Mouse (Mus musculus): ENCODE measurements around the gene Cyb5d2.
"Not testable (repeated sequence)": the region's sequence is repeated elsewhere in the genome, so short reads cannot be mapped to it uniquely, and the experiment has no call there.

Gene Cyb5d2

DNA sequence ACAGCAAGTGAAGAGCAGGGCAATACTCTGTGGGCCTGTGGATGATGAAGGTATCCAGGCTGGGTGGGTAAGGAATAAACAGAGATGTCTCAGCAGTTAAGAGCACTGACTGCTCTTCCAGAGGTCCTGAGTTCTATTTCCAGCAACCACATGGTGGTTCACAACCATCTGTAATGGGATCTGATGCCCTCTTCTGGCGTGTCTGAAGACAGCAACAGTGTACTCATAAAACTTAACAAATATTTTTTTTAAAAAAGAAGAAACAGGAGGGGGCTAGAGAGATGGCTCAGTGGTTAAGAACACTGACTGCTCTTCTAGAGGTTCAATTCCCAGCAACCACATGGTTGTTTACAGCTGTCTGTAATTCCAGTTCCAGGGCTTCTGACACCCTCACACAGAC is 23.3 kb downstream of the Cyb5d2 start:
- DNase-seq (ENCODE audit: low spot score in 2 of 2) = not testable (repeated sequence)

DNA sequence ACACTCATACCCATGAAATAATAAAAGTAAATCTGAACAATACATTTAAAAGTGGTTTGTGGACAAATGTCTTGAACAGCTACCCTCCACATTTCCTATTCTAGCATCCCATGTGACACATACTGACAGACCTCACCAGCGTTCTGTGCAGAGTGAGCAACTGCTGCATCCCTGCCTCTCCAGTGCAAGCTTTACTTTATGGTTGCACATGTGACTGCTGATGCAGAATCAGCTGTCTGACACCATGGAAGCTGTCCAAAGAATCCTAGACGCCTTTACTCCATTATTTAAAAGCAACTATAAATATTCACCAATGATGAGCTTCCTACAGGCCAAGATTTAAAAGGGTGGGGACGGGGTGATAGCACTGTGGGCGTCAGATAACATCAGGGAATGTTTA is 24.5 kb downstream of the Cyb5d2 start:
- no peak for DNase-seq (ENCODE audit: low spot score in 2 of 2)

DNA sequence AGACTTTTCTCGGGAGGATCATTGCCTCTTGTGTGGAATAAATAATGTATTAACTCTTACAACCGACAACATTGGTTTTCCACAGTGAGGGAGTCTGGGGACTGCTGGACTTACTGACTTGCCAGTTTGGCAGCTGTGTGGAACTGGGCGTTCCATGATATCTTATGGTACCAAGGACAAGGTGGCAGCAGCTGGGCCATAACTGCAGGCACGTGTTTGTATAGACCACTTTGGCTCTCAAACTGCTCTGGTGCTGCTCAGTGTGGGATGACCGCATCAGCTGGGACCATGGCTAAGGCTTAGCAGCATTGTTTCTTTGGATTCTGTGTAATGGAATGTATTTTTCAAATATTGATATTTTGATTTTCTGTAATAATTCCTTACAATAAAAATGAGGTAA is 25.1 kb downstream of the Cyb5d2 start:
- DNase-seq (ENCODE audit: low spot score in 2 of 2) = no peak

DNA sequence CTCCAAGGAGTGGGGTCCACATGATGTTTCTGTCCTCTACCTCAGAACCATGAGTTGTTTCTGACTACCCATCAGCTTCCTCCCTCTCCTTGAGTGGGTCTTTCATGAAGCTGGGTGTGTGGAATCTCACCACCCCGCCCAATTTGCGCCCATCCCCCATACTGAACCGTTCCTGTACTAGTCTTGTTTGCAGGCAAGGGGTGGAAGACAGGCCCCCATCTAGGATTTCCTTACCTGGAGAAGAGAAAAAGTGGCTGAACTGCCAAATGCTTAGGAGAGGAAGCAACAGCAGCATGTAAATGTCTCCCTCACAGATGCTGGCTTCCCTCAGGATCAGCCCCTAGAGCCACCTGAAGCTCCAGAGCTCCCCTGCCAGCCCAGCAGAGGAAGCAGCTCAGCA is 25.6 kb downstream of the Cyb5d2 start:
- no peak for DNase-seq (ENCODE audit: low spot score in 2 of 2)

DNA sequence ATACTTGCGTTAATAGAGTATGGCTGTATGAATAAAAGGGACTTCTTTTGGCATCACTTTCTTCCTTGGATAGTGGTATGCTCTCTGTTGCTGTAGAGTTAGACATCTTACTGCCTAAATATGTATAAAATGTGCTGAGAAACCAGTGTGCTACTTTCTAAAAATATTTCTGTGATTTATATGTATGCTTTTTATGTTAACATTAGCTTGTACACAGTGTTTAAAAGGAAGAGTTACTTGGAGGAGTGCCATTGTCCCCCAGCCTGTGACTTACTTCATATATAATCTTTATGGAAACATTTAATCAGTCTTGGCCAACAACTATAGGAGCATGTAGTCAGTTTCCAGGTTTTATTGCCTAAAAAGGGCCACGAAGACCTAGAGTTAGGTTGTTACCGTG is 26.9 kb downstream of the Cyb5d2 start:
- DNase-seq (ENCODE audit: low spot score in 2 of 2) = no peak

DNA sequence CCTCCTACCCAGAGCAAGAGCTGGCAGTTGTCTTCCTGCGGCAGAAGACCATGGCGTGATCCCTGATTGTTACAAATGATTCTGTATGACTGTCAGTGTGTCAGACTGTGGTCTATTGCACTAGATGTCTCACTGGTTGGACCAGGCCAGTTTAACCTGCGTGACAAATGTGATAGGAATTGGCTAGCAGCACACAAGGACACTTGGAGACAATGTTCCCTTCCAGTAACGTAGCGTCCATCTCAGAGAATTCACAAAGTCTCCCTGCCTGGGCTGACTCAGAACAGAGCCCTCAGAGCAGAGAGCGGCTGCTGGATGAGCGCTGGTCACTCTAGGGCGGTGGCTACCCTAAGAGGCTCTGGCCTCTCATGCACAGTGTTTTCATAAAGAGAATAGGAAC is 28.2 kb downstream of the Cyb5d2 start:
- DNase-seq (ENCODE audit: low spot score in 2 of 2) = no peak

DNA sequence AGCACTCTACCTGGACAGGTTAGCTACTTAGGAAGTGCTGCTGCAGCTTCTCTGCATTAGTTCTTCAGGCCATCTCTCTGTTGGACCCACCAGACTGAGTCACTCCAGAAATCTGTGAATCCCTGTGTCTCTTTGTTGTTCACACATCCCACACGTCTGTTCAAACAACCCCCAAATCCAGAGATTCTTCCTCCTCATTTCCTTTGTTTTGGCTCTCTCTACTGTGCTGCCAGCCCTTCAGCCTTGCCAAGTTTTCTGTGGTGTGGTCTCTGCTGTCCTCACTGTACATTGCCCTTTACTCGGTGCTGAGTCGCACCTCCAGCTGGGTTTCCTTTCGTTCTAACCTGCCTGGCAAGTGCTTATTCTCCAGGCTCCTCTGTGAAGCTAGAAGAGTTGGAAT is 31.7 kb downstream of the Cyb5d2 start:
- DNase-seq (ENCODE audit: low spot score in 2 of 2) = no peak

DNA sequence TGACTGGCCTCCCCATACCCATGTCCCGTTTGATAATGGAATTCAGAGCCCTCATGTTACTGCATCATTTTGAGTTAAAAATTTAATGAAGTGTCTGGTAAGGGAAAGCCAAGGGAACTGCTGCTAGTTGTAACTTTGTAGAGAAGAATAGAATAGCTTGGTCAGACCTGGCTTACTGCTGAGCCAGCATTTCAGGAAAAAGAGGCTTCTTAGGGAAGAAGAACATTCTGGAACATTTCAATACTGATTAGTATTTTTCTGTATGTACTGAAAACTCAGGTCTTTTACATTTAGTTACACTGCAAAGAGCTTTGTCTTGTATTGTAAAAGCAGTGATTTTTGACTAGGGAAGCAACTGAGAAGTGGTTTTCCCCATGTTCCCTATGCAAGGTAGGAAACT is 35.2 kb downstream of the Cyb5d2 start:
- DNase-seq (ENCODE audit: low spot score in 2 of 2) = no peak

DNA sequence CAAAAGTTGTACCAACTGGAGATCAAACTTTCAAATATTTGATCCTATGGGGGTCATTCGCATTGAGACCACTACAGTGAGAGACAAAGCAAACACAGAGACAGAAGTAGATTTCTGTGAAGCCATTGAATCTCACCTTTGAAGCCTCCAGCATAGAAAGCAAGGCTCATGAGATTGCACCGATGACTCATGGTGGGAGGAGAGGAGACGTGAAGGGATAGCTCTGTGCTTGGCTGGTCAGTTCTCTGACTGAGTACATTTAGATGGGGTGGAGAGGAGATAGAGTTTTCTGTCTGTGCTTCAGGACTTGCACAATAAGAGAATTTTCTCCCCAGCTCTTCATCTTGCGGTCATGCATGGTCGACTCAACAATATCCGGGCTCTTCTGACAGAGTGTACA is 36.4 kb downstream of the Cyb5d2 start:
- DNase-seq (ENCODE audit: low spot score in 2 of 2) = no peak

DNA sequence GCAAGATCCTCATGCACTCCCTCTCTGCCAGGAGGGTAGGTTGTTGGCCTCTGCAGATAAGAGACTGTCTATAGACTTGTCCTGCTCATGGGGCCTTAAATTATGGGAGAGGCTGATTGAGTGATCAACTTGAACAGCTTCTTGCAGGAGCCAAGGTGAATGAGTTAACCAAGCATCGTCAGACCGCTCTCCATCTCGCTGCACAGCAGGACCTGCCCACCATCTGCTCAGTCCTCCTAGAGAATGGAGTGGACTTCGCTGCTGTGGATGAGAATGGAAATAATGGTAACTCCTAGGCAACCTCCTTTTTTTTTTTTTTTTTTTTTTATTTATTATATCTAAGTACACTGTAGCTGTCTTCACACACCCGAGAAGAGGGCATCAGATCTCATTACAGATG is 37.6 kb downstream of the Cyb5d2 start:
- no peak for DNase-seq (ENCODE audit: low spot score in 2 of 2)

DNA sequence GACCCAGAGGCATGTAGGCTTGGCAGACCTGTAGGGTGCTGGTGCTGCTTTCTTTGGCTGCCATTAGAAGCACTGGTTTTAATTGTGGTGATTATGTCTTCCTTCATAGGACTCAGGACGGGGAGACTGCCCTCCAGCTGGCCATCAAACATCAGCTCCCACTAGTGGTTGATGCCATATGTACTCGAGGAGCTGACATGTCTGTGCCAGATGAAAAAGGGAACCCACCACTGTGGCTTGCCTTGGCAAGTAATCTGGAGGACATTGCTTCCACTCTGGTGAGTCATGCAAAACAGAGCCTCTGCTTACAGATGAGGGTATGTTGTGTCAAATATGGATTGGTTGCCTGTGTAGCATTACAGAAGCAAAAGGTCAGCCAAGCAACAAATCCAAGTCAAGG is 44.0 kb downstream of the Cyb5d2 start:
- no peak for DNase-seq (ENCODE audit: low spot score in 2 of 2)

DNA sequence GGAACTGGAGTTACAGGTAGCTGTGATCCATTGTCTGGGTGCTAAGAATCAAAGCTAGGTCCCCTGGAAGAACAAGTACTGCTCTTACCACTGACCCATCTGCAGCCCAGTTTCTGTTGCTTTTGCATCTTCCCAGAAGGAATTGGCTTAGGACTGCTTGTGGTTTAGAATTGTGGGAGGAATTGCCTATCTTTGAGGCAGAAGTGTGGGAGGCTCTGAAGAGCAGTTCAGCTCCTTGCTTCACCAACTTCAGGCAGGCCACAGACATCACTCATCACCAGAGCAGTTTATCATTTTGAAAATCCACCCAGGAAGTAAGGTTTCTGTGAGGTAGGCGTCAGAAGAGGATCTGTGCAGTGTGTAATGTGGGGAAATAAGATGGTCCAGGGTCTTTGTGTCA is 56.9 kb downstream of the Cyb5d2 start:
- DNase-seq (ENCODE audit: low spot score in 2 of 2) = no peak

DNA sequence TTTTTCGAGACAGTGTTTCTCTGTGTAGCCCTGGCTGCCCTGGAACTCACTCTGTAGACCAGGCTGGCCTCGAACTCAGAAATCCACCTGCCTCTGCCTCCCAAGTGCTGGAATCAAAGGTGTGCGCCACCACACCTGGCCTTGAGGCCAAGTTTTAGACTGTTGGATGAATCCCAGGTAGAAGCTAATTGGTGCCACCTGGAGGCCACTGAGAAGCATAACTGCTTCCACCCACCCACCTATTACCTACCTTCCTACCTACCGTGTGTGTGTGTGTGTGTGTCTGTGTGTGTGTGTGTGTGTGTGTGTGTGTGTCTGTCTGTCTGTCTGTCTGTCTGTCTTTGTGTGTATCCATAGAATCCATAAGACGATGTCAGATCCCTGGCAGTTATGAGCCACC is 58.4 kb downstream of the Cyb5d2 start:
- DNase-seq (ENCODE audit: low spot score in 2 of 2) = not testable (repeated sequence)

DNA sequence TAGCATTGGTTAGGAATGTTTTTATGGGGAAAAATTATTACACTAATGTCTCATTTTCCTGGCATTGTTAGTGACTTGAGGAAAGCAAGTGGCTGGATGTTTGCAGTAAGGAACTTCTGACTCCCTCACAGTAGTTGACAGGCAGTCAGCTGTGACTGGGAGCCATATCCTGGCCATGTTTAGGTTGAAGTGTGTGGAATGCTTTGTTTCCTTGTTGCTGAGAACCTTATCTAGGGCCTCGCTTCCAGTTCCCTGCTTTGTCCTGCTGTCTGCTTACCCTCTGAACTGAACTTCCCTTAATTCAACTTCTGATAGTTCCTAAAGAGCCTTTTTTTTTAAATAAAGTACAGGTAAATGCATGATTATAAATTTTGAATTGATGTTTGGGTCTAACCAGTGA is 59.6 kb downstream of the Cyb5d2 start:
- DNase-seq (ENCODE audit: low spot score in 2 of 2) = no peak

DNA sequence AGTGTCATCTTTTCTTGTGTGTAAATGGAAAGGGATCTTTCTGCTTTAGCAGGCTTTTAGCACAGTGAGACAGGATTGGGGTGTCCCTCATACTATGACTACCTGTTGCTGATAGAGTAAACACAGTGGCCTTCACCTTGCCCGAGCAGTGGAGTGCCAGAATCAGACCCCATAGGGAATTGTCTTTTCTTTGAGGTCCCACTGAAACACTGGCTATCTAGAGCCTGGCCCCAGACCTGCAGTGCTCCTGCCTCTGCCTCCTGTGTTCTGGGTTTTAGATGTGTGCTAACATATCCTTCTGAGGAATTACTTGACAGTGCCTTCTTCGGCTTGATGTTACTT is 60.5 kb downstream of the Cyb5d2 start:
- no peak for DNase-seq (ENCODE audit: low spot score in 2 of 2)

DNA sequence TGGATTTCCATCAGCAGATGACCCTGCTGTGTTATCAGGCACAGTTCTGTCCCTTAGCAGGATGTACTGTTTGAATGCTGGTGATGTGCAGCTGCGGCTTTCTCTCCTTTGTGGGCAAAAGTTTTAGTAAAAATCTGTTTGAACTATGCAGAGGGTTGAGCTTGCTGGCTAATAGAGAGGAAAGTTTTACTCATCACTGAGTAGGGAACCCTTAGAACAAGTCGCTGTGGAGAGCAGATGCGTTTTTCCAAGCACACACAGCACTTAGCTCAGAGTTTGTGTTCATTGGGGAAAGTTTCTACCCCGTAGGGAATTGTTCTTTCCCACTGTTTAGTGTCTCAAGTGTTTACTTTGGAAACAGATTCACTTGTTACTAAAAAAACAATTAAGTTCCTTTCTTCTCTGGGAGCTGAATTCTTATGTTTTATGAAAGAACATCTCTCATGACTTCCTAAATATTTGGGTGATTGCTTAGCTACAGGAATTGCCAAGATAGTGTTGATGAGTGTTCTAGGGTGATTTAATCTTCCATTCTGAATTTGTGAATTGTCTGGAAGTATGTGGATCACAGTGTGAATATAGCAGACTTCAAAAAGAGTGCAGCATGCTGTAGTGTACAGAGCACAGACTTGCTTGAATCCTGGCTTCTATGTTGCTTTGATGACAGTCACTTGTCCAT is 61.0 kb downstream of the Cyb5d2 start:
- DNase-seq (ENCODE audit: low spot score in 2 of 2) = no peak

DNA sequence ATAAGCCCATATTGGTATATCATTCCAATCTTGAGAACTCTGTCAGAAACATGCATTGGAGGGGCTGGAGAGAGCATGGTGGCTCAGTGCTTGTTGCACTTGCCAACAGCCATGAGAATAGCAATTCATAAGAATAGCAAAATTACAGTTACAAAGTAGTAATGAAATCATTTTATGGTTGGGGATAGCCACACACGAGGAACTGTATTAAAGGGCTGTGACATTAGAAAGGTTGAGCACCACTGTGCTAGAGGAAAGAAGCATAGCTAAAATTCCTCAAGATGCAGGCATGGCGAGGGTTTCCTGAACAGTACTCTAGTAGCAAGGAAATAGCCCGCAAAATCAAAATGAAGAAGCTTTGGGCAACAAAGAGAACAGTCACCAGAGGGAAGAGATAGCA is 62.2 kb downstream of the Cyb5d2 start:
- DNase-seq (ENCODE audit: low spot score in 2 of 2) = no peak
